Mouse (Mus musculus) T-cell, adult 2 months (primary cell): ENCODE measurements around the gene Ncbp3.

ENCODE experiments used
- DNase-seq: peaks from one replicate; pipeline ENCODE4 v3.0.0; 2022; ENCODE audit warnings: low spot score

Ncbp3 gene

GRCm38 (mm10) chr11:73085391-73085790 lies 37.8 kb downstream of the Ncbp3 start:
- no peak for DNase-seq

DNA sequence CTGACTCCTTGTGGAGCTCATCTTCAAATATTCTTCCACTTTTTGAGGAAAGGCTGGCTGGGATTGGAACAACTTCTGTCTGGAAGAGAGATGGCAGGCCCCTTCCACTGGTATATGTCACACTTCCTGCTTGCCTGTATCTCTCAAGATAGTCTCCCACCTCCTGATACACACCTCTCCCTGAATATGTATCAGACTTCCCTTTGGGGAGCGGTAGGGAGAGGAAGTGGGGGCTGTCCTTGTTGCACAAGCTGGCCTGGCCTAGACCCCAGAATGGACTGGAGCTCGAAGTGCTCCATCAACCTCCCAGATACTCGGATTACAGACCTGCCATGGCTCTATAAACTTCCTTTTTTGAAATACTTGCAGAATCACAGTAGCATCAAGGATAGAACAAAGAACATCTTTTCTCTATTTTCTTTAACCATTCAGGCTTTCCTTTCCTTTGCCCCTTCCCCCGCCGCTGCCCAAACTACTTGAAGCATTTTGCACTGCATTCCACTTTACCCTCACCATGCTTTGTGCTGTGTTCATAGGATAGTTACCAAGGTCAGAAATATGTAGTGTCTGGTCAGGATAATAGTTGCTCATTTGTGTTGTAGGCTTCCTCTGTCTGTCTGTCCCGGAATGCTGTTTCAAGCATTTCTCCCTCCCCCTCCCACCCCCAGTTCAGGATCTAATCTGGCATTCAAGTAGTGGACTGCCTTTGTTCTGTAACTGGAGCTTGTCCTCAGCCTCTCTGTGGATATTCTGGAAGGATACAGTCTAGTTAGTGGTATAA lies 40.3 kb downstream of the Ncbp3 start:
- no peak for DNase-seq

- no peak for DNase-seq
These were observed 42.7 kb downstream of the Ncbp3 start, which contains the start of gene Itgae for GRCm38 (mm10) chr11:73090283-73090682. Itgae (plus strand) TSS chr11:73090583.

DNA sequence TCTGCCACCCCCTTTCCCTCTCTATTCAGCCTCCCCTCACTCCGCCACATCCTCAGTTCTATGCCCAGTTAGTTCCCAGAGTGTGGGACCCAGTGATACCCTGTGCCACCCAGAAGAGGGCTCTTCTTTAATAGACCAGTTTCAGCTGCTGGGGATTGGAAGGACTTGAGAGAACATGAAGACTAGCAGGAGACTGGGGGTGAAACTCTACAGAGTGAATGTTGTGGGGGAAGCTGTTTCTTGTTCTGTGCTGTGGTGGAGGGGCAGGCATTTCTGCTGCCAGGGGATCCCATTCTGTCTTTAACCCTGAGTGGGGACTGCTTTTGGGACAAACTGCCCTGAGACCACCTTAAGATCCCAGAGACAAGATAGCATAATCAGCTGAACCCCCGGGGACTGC lies 43.2 kb downstream of the Ncbp3 start:
- DNase-seq, result no peak

DNA sequence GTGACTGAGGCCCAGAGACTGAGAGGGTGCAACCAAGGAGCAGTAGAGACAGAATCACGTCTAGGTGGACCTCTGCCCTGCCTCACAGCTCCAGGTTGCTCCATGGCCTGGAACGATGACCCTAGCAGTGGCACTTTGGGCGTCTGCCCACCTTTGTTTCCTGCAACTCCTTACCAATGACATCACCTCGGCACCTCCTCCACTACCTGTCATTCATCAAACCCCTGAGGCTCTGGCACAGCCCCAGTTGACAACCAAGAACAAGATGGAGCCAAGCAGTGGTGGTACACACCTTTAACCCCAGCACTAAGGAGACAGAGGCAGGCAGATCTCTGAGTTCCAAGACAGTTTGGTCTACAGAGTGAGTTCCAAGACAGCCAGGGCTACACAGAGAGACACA lies 44.5 kb downstream of the Ncbp3 start:
- DNase-seq, result no peak

- DNase-seq, result no peak
These were observed 45.3 kb downstream of the Ncbp3 start for GRCm38 (mm10) chr11:73092877-73093276.

DNA sequence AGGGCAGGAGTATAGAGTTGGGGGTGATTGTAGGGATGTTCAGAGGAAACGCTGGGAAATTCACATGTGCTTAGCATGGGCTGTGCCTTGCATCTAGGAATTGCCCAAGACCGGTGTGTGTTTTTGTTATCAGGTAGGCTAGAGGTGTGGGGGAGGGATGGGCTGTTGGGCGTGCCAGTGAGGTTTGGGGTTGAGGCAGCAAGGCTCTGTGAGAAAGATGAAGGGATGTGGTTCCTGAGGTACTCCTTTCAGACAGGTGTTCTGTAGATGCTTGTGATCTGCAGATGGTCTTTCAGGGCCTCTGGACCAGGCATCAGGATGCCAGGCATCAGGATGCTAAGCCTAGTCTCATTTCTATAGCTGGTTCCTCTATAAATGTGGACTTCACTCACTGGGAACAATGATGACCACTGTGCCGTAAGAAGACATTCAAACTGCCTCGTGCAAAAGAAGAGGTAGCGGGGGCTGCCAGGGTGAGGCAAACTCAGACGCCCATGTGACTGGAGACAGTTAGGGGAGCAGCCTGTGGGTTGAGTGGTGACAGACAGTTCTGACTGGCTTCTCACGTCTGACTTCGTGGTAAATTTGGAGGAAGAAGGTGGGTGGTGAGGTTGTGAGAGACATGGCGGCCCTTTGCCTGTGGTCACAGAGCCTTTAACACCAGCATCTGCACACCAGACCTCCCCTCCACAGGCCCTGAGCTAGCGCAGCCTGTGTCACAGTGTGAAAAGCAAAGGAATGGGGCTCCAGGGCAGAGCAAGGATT lies 46.8 kb downstream of the Ncbp3 start:
- peak; percentile 67 for DNase-seq

DNA sequence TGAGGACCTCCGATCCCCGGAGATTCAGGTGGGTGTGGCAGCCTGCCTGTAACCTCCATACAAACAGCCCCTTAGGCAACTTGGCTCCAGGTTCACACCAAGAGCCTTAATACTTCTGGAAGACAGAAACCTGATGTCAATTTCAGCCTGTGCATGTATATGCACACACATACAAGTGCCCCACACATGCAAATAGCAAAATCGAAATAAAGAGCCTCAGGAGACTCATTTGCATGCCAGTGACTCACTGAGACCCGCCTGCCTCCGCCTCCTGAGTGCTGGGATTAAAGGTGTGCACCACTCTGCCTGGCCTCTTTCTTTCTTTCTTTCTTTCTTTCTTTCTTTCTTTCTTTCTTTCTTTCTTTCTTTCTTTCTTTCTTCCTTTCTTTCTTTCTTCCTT lies 51.3 kb downstream of the Ncbp3 start:
- DNase-seq, result no peak

DNA sequence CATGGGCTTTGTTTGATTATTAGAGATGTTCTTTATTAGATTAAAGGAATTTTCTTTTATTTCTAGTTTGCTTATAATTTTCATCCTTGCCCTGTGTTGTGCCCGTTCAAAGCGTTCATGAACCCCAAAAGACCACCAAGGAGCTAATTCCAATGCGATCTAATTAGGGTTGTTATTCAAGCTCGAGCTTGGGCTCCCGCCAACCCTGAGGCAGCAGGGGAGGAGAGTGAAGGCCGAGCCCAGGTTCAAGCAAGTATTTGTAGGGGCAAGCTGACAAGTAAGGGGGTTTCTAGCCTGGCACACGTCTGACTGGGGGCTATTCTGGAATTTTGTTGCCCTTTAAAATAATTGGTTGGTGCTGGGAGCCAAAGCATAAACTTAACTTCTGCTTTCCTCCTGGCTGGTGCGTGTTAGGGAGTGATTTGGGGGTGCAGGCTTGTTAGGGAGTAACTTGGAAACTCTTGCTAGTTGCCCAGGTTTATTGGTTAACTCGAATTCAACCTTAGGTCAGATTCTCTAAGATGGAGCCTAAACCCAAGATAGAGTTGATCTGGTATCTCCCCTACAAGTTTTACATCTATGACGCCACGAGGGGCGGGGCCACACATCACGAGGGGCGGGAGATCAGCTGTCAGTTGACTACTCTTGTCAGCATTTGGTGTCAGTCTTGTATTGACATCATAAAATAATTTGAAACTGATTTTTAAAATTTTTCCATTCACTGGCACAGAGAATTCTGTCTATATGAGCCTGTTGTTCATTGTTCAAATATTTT lies 52.6 kb downstream of the Ncbp3 start:
- DNase-seq, result no peak

GRCm38 (mm10) chr11:73101308-73101707 lies 53.7 kb downstream of the Ncbp3 start:
- DNase-seq, result no peak

GRCm38 (mm10) chr11:73105246-73105645 lies 57.7 kb downstream of the Ncbp3 start:
- DNase-seq, result no peak

GRCm38 (mm10) chr11:73107358-73107757 lies 59.8 kb downstream of the Ncbp3 start:
- DNase-seq, result peak; percentile 53

DNA sequence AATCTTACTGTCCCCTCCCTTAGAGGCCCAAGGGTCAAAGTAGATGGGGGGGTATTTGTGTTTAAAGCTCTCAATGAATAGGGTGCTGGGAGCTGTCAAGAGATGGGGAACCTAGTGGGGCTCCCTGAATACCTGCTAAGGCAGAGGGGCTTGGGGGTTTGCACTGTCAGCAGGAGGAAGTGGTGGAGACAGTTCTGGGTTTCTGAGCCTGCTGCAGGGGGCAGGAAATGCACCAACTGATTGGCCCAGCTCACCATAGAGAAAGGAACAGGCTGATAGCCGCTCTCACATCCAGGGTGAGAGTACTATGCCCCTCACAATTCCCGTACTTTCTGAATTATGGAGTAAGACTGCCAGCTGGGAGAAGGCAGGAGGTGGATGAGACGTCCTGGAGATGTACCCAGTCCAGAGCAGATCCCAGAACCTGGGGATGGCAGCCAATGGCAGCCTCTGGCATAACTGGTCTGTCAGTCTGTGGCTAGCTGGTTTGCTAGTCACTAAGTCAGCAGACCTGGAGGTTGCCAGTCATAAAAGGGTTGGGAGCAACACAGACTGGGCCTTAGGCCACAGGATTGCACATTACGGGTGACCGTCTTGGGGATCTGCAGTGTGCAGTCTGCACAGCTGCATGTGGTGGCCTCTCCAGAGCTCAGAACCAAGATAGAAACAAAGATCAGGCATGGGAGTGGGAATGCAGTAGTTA lies 60.8 kb downstream of the Ncbp3 start:
- DNase-seq, result peak; percentile 55

- DNase-seq, result no peak
These were observed 61.5 kb downstream of the Ncbp3 start for GRCm38 (mm10) chr11:73108898-73109625.

DNA sequence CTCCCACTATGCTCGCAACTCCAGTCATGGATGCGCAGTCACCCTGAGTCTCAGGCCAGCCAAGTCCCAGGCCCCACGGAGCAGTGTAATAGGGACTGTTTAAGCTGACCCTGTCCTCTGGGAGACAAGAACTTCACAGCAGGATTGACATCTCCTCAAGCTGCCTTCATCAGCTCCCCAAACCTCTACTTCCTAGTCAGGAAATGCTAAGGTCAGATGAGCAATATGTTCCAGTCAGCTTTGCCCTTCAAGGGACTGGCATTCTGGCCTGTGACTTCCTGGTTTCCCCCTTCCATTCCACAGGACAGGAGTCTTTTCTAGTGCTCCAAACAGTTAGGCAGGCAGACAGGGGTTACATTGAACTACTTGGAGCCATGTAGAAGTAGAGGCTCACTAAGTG lies 62.4 kb downstream of the Ncbp3 start:
- DNase-seq, result no peak

GRCm38 (mm10) chr11:73111414-73111813 lies 63.8 kb downstream of the Ncbp3 start:
- no peak for DNase-seq

DNA sequence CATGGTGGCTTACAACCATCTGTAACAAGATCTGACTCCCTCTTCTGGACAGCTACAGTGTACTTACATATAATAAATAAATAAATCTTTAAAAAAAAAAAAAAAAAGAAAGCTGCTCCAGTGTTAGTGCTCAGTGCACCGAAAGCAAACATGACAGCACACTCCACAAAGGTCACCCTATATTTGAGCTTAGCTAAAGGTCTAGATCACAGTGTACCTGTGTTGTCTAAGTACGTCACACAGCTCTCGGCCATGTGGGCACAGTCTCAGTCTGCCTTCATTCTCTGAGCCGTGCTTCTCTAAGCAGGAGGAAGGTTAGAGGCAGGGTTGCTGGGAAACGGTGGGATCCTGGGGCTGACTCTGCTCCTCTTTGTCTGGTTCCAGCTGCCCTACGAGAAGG lies 78.9 kb downstream of the Ncbp3 start:
- DNase-seq, result no peak

GRCm38 (mm10) chr11:73131020-73131419 lies 83.4 kb downstream of the Ncbp3 start:
- peak; percentile 56 for DNase-seq

- no peak for DNase-seq
These were observed 85.4 kb downstream of the Ncbp3 start for GRCm38 (mm10) chr11:73132999-73133398.

DNA sequence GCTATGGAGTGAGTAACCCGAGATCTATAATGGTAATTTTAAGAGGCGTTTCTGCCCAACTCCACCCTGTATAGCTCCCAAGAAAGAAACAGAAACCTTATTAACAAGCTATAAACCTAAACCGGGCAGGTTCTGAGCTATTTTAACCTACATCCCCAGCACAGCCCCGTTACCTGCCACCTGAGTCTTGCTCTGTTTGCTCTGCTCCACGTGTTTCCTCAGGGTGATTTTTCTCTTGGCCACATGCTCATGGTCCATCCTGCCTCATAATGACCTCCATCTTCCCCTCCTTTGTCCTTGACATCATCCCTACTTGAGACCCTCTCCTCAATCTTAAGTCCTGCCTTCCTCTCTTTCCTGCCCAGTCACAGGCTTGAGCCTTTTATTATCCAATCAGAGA lies 86.6 kb downstream of the Ncbp3 start:
- no peak for DNase-seq

DNA sequence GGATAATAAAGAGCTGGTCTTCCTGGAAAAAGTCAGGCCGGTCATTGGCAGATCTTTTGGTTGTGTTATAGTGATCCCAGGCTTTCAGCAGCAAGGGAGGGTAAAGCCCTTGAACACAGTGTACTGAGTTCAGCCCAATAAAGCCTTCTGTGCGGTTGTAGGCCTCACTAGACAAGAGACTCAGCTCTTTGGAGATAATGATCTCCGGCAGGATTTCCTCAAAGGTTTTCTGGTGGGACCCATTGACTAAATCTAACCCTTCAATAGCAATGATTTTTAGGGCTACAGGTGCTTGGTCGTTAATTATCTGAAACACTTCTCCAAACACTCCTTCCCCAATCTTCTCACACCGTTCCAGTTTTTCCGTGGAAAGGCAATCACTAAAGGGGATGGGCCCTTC lies 89.0 kb downstream of the Ncbp3 start:
- DNase-seq, result peak; percentile 18
